Mouse (Mus musculus): ENCODE results near the gene Thg1l. TPM values are rescaled to one million over a fixed set of nuclear protein-coding genes. Genes with fewer than 3 reads are reported as not detected.
A peak's percentile ranks its signal among the peaks of the same experiment; 100 is the strongest.

Gene Thg1l
- total RNA-seq, 2 experiments from 2014 or later, result 10.7 to 20.1 TPM

- no peak for ATAC-seq (replicated peaks; ENCODE audit: poor library complexity, severe bottlenecking)
Observed at GRCm38 (mm10) chr11:45932771-45933170, 22.5 kb downstream of the Thg1l start.

- no peak for ATAC-seq (replicated peaks; ENCODE audit: poor library complexity, severe bottlenecking)
Observed at GRCm38 (mm10) chr11:45929541-45929940, 25.8 kb downstream of the Thg1l start.

GRCm38 (mm10) chr11:45927456-45927855, 27.8 kb downstream of the Thg1l start:
- no peak for ATAC-seq (replicated peaks; ENCODE audit: poor library complexity, severe bottlenecking)

- peak; percentile 93 for ATAC-seq (replicated peaks; ENCODE audit: poor library complexity, severe bottlenecking)
Observed at GRCm38 (mm10) chr11:45926640-45927082, 28.6 kb downstream of the Thg1l start.

GRCm38 (mm10) chr11:45925436-45925835, 29.9 kb downstream of the Thg1l start:
- no peak for ATAC-seq (replicated peaks; ENCODE audit: poor library complexity, severe bottlenecking)

GRCm38 (mm10) chr11:45921480-45921898, 33.8 kb downstream of the Thg1l start:
- ATAC-seq (replicated peaks; ENCODE audit: poor library complexity, severe bottlenecking), result no peak

GRCm38 (mm10) chr11:45921026-45921425, 34.3 kb downstream of the Thg1l start:
- no peak for ATAC-seq (replicated peaks; ENCODE audit: poor library complexity, severe bottlenecking)

GRCm38 (mm10) chr11:45918836-45919235, 36.5 kb downstream of the Thg1l start:
- ATAC-seq (replicated peaks; ENCODE audit: poor library complexity, severe bottlenecking), result no peak

GRCm38 (mm10) chr11:45918018-45918417, 37.3 kb downstream of the Thg1l start:
- no peak for ATAC-seq (replicated peaks; ENCODE audit: poor library complexity, severe bottlenecking)

GRCm38 (mm10) chr11:45916196-45916595, 39.1 kb downstream of the Thg1l start:
- no peak for ATAC-seq (replicated peaks; ENCODE audit: poor library complexity, severe bottlenecking)

GRCm38 (mm10) chr11:45910701-45911100, 44.6 kb downstream of the Thg1l start:
- ATAC-seq (replicated peaks; ENCODE audit: poor library complexity, severe bottlenecking), result no peak

- ATAC-seq (replicated peaks; ENCODE audit: poor library complexity, severe bottlenecking), result no peak
Observed at GRCm38 (mm10) chr11:45908894-45909293, 46.4 kb downstream of the Thg1l start.

- ATAC-seq (replicated peaks; ENCODE audit: poor library complexity, severe bottlenecking), result no peak
Observed at GRCm38 (mm10) chr11:45908070-45908469, 47.2 kb downstream of the Thg1l start.

GRCm38 (mm10) chr11:45907301-45907700, 48.0 kb downstream of the Thg1l start:
- ATAC-seq (replicated peaks; ENCODE audit: poor library complexity, severe bottlenecking), result no peak

GRCm38 (mm10) chr11:45906109-45906786, 49.0 kb downstream of the Thg1l start:
- no peak for ATAC-seq (replicated peaks; ENCODE audit: poor library complexity, severe bottlenecking)

- ATAC-seq (replicated peaks; ENCODE audit: poor library complexity, severe bottlenecking), result no peak
Observed at GRCm38 (mm10) chr11:45900233-45901015, 54.9 kb downstream of the Thg1l start.

- ATAC-seq (replicated peaks; ENCODE audit: poor library complexity, severe bottlenecking), result no peak
Observed at GRCm38 (mm10) chr11:45897392-45897791, 57.9 kb downstream of the Thg1l start.

Other genes with a start within 250 kb of the Thg1l start
- 113 and 131 TPM in 2 replicates for gene Clint1, start 103.4 kb downstream of the Thg1l start, total RNA-seq (2014; fragmentation: Nextera tagmentation)
- 118 and 127 TPM in 2 replicates for gene Clint1, start 103.4 kb downstream of the Thg1l start, total RNA-seq (2017)
- 4.3 and 5.0 TPM in 2 replicates for gene Lsm11, start 10.6 kb downstream of the Thg1l start, total RNA-seq (2014; fragmentation: Nextera tagmentation)
- gene Lsm11, start 10.6 kb downstream of the Thg1l start, total RNA-seq (2017), result 2.7 and 7.3 TPM in 2 replicates
- not detected in 2 replicates for gene Sox30, start 24.8 kb upstream of the Thg1l start, total RNA-seq (2014; fragmentation: Nextera tagmentation)
- gene Sox30, start 24.8 kb upstream of the Thg1l start, total RNA-seq (2017), result 0.65 TPM in 1 of 2 replicates, not detected in the other
- gene Gm12166, start 96.8 kb upstream of the Thg1l start, total RNA-seq (2014; fragmentation: Nextera tagmentation), result 9.0 and 11.9 TPM in 2 replicates
- gene Gm12166, start 96.8 kb upstream of the Thg1l start, total RNA-seq (2017), result 20.7 and 35.7 TPM in 2 replicates
- gene Adam19, start 100.5 kb upstream of the Thg1l start, total RNA-seq (2014; fragmentation: Nextera tagmentation), result 0.19 TPM in 1 of 2 replicates, not detected in the other
- gene Adam19, start 100.5 kb upstream of the Thg1l start, total RNA-seq (2017), result 0.26 and 0.43 TPM in 2 replicates
- not detected in 2 replicates for gene Nipal4, start 211.0 kb upstream of the Thg1l start, total RNA-seq (2014; fragmentation: Nextera tagmentation)
- not detected in 2 replicates for gene Nipal4, start 211.0 kb upstream of the Thg1l start, total RNA-seq (2017)

Data from granulocyte monocyte progenitor cell, adult 5-6 weeks (primary cell).